Mouse (Mus musculus) myocyte (in vitro differentiated cells): ENCODE results near the gene Mpc2.

Experiments used
- CEBPB ChIP-seq: IDR thresholded peaks from 2 replicates; pipeline ENCODE4 v1.6.1; 2011; ENCODE audit warnings: mild to moderate bottlenecking, moderate library complexity; ENCODE audit not compliant: poor library complexity, insufficient read depth, severe bottlenecking
- E2F4 ChIP-seq: IDR thresholded peaks from one replicate; pipeline ENCODE4 v1.6.1; 2011; ENCODE audit warnings: mild to moderate bottlenecking, control low read depth, moderate library complexity; ENCODE audit not compliant: insufficient read depth
- MAX ChIP-seq: IDR thresholded peaks from one replicate; pipeline ENCODE4 v1.6.1; 2011; ENCODE audit warnings: low read depth, mild to moderate bottlenecking, control low read depth
- MYOD1 ChIP-seq, 3 experiments: IDR thresholded peaks; one replicate each; pipeline ENCODE4 v1.6.1; 2011; ENCODE audit warnings: control low read depth in 2 of 3, low read depth in 2 of 3, mild to moderate bottlenecking in 2 of 3, moderate library complexity in 1 of 3; ENCODE audit not compliant: insufficient read length in 2 of 3, control insufficient read depth in 1 of 3
- POLR2A ChIP-seq: IDR thresholded peaks from one replicate; pipeline ENCODE4 v1.6.1; 2011; ENCODE audit warnings: low read depth, mild to moderate bottlenecking, control low read depth, moderate library complexity; ENCODE audit not compliant: insufficient read length
- POLR2AphosphoS2 ChIP-seq: IDR thresholded peaks from one replicate; pipeline ENCODE4 v1.6.1; 2011; ENCODE audit warnings: low read depth, control low read depth; ENCODE audit not compliant: insufficient read length
- REST ChIP-seq: IDR thresholded peaks from one replicate; pipeline ENCODE4 v1.6.1; 2011; ENCODE audit warnings: mild to moderate bottlenecking, control low read depth, moderate library complexity; ENCODE audit not compliant: insufficient read depth, insufficient read length
- SRF ChIP-seq: IDR thresholded peaks from one replicate; pipeline ENCODE4 v1.6.1; 2011; ENCODE audit warnings: low read depth; ENCODE audit not compliant: control insufficient read depth, insufficient read length
- TCF12 ChIP-seq: IDR thresholded peaks from one replicate; pipeline ENCODE4 v1.6.1; 2011; ENCODE audit warnings: mild to moderate bottlenecking, control low read depth; ENCODE audit not compliant: poor library complexity, insufficient read depth, severe bottlenecking
- TCF3 ChIP-seq: IDR thresholded peaks from one replicate; pipeline ENCODE4 v1.6.1; 2011; ENCODE audit warnings: low read depth, control low read depth; ENCODE audit not compliant: insufficient read length
- USF1 ChIP-seq: IDR thresholded peaks from one replicate; pipeline ENCODE4 v1.6.1; 2011; ENCODE audit warnings: low read depth, mild to moderate bottlenecking, control low read depth, moderate library complexity

- no peak for TF ChIP-seq E2F4
- no peak for TF ChIP-seq CEBPB
- no peak for TF ChIP-seq TCF12
- TF ChIP-seq MAX: no peak
- no peak for TF ChIP-seq POLR2AphosphoS2
- no peak for TF ChIP-seq POLR2A
- no peak for TF ChIP-seq TCF3
- no peak for TF ChIP-seq USF1
- no peak for TF ChIP-seq MYOD1 (IDR thresholded peaks at IDR 0.05; ENCODE audit: control insufficient read depth in 1 of 3, insufficient read length in 2 of 3, low read depth in 2 of 3)
- no peak for TF ChIP-seq REST
- no peak for TF ChIP-seq SRF
Observed at GRCm38 (mm10) chr1:165498856-165499255, 38.4 kb downstream of the Mpc2 start.
